Mouse (Mus musculus) C2C12 (cell line): ENCODE data around the gene Cacna2d3.

Source experiments
- CTCF ChIP-seq: IDR thresholded peaks from one replicate; pipeline ENCODE4 v1.5.1; 2011; ENCODE audit not compliant: control insufficient read depth, insufficient read depth, insufficient read length
- MAX ChIP-seq: IDR thresholded peaks from one replicate; pipeline ENCODE4 v1.6.1; 2011; ENCODE audit warnings: mild to moderate bottlenecking, control low read depth
- MYOD1 ChIP-seq: IDR thresholded peaks from one replicate; pipeline ENCODE4 v1.6.1; 2011; ENCODE audit warnings: low read depth; ENCODE audit not compliant: control insufficient read depth, insufficient read length
- MYOG ChIP-seq: IDR thresholded peaks from one replicate; pipeline ENCODE4 v1.6.1; 2011; ENCODE audit not compliant: control insufficient read depth, insufficient read length; ENCODE audit errors: extremely low read depth

DNA sequence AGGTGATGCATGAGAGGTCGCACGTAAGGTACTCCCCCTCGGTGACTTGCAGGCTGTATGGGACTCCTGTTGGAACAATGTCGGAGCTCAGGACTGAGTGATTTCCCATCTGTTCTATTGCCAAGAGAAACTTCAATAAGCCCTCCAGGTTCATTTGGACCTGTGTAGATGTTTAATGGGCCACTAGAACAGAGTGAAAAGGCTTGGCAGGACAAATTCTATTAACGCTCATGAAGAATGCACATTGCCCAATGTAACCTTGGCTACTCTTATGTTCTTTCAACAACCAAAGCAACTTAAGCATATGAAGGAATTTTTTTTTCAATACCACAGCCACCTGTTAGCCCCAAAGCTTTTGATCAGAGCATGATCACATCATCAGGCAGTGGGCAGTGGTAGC, 451.1 kb downstream of the Cacna2d3 start:
- TF ChIP-seq CTCF (no peak), MYOG (no peak), MAX (no peak), MYOD1 (no peak)
